Mouse (Mus musculus): ENCODE data around the gene Tbc1d22a.

The Tbc1d22a gene

GRCm38 (mm10) chr15:86339736-86340135 is 125.5 kb downstream of the Tbc1d22a start:
- no peak for DNase-seq (ENCODE audit: low spot score)

DNA sequence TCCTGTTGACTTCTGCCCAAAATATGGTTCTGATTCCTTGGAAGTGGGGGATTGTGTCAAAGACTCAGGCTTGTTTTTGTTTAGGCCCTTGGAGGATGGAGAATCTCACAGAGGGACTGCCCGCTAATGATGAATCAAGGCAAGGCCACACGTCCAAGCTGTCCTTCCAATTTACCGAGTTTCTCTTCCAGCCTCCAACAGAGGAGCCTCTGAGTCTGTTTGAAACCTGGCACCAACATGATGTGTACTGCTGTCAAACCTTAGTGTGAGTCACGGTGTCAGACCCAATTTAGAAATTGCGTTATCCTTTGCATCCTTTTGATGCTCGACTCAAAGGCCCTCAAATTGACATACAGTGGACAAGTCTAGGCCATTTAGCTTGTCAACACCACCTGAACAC is 126.5 kb downstream of the Tbc1d22a start:
- no peak for DNase-seq (ENCODE audit: low spot score)

GRCm38 (mm10) chr15:86342637-86343375 is 128.5 kb downstream of the Tbc1d22a start:
- no peak for DNase-seq (ENCODE audit: low spot score)

DNA sequence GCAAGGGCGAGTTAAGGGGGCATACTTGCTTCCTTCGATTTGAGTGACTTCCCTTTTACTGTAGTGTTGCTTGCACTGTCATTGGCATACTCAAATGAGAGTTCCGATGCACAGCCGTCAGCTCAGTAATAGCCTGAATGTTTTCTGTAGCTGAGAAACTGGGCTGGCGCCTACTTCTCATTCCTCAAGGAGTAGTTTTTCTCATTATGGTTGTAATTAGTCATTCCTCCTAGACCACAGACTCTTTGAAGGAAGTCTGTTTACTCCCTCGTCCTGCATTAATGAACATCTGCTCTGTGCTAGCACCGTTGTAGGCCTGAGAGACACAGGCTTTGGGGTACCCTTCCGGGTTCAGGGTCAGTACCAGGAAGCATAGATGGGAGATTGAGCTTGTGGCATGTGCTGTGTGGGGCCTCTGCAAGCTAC is 130.7 kb downstream of the Tbc1d22a start:
- DNase-seq (ENCODE audit: low spot score) = no peak

GRCm38 (mm10) chr15:86345907-86346306 is 131.6 kb downstream of the Tbc1d22a start:
- DNase-seq (ENCODE audit: low spot score) = no peak

DNA sequence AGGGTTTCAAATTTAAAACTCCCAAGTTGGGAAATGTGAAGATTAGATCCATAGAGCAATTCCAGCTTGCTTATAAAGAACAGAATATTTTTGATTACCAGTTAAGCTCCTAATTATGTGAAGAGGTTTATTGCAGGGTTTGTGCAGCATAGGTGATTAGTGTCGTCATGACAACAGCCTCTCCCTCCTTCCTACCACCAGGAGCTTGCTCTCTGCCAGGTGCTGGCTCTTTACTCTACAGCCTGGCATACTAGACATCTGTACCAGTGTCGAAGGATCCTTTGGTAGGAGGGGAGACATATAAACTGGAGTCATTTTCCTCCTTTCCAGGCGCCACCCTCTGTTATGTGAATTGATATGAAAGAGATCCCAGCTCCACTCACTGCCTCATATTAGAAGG is 132.3 kb downstream of the Tbc1d22a start:
- DNase-seq (ENCODE audit: low spot score) = no peak

GRCm38 (mm10) chr15:86354932-86355331 is 140.7 kb downstream of the Tbc1d22a start:
- DNase-seq (ENCODE audit: low spot score) = no peak

- no peak for DNase-seq (ENCODE audit: low spot score)
These were observed 141.6 kb downstream of the Tbc1d22a start for GRCm38 (mm10) chr15:86355857-86356256.

DNA sequence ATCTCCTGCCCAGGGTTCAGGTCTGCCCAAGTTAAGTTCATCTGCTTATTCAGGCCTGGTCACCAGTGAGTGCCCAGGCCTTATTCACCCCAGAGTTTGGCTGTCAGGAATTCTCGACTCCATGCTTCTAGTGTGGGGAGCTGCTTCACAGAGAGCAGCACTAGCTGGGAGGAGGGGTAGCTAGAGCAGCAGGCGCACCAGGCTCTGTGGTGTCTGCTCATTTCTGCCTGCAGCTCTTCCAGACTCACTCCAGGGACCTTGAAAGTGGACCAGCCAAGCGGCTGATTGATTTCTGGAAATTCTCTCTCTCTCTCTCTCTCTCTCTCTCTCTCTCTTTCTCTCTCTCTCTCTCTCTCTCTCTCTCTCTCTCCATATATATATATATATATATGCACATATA is 146.1 kb downstream of the Tbc1d22a start:
- DNase-seq (ENCODE audit: low spot score) = no peak

DNA sequence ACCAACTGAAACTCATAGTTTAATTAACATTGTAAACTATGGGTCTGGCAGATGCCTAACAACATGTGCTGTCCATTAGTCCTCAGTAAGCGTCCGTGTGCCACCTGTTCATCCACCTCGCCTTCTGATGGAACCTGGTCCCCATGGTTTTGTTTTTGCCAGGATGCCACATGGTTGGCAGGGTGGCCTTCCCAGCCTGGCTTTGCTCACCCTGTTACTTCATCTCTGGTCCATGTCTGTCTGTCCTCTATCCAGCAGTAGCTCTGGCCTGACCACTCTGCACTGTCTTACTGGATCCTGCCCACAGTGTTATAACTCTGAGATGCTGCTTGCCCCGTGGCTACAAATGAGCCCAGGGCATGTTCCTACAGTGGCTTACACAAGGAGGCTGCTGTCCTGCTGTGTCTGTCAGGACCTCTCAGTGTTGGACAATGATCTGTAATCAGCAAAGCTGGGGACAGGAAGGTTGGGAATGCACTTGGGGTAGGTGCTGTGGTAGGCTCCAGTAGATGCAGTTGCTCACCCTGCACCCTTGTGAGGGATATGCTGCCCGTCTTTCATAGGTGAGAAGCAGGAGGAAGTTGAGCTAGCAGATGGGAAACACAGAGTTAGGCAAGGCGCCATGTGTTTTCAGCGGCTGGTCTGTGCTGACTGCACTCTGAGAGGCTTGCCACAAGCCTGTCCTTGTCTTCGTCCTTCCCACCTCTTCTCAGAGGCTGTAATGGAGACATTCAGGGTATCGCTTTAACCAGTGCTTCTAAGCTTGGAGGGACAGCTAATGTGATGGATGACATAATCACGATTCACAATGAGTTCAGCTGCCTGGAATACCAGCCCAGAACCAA is 148.3 kb downstream of the Tbc1d22a start:
- no peak for DNase-seq (ENCODE audit: low spot score)

- no peak for DNase-seq (ENCODE audit: low spot score)
These were observed 149.6 kb downstream of the Tbc1d22a start for GRCm38 (mm10) chr15:86363841-86364295.

DNA sequence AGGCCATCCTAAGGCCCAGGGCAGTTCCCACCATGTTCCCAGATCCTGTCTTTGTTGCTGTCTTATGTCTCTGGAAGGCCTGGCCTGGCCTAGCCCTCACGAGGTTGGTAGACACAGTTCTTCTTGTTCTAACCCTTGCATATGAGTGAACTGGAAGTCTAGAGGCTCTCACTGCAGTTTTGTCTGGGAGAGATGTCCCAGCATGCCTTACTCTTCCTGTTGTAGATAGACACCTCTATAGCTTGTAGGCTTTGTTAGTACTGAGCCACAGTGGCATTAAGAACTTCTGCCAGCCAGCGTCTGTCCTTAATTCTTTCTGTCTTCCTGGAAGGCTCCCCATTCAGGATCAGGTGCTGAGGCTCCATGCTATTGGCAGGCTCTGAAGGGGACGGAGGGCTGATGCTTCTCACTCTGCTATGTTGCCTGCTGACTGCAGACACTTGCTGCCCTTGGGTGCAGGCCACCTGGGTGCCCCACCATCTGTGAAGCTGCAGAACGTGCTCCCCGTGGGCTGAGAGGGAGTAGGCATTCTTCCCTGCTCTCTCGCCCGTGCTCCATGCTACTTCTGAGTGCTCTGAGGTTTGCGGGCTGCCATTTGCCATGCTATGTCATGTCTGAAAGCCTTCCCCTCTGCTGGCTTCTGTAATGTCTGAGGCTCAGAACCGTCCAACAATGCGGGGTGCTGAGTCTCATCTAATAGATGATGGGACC is 150.8 kb downstream of the Tbc1d22a start:
- no peak for DNase-seq (ENCODE audit: low spot score)

- no peak for DNase-seq (ENCODE audit: low spot score)
These were observed 152.5 kb downstream of the Tbc1d22a start for GRCm38 (mm10) chr15:86366726-86367125.

DNA sequence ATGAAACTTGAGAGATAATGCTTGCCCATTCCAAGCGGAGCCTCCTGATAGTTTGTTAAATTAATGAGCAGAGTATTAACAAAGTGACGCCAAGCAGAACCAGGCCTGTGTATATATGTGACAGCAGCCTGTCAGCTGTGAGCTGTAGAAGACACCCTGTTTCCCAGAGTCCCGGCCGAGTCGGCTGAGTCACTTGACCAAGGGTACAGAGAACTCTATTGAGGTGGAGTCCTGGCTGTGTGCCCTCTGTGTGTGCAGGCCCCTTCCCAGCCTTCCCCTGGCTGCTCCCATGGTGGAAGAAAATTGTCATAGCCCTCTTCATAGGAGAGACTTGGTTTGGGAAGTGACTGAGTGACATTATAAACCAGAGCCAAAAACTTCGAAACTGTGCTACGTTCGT is 153.0 kb downstream of the Tbc1d22a start:
- no peak for DNase-seq (ENCODE audit: low spot score)

- DNase-seq (ENCODE audit: low spot score) = no peak
These were observed 156.6 kb downstream of the Tbc1d22a start for GRCm38 (mm10) chr15:86370846-86371245.

GRCm38 (mm10) chr15:86375262-86375661 is 161.0 kb downstream of the Tbc1d22a start:
- DNase-seq (ENCODE audit: low spot score) = no peak

GRCm38 (mm10) chr15:86375860-86376394 is 161.7 kb downstream of the Tbc1d22a start:
- DNase-seq (ENCODE audit: low spot score) = no peak

- DNase-seq (ENCODE audit: low spot score) = no peak
These were observed 169.0 kb downstream of the Tbc1d22a start for GRCm38 (mm10) chr15:86383278-86383677.

GRCm38 (mm10) chr15:86385436-86385835 is 171.2 kb downstream of the Tbc1d22a start:
- DNase-seq (ENCODE audit: low spot score) = no peak

DNA sequence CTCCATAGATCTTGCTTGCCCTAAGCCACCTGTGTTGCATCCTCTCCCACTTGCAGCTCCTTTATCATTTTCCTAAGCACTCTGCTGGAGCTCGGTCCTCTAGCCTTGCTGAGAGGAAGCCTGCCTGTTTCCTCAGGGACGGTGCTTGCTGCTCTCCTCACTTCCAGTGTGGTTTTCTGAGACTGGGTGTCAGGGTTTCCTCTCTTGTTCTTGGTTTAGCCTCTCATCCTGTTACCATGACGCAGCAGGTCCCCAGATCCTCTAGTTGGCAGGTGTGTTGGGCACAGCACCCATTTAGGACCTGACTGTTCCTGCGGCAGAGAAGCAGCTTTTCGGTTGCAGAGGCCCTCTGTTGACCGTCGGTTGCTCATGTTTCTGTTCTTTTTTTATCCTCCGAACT is 172.1 kb downstream of the Tbc1d22a start:
- no peak for DNase-seq (ENCODE audit: low spot score)

DNA sequence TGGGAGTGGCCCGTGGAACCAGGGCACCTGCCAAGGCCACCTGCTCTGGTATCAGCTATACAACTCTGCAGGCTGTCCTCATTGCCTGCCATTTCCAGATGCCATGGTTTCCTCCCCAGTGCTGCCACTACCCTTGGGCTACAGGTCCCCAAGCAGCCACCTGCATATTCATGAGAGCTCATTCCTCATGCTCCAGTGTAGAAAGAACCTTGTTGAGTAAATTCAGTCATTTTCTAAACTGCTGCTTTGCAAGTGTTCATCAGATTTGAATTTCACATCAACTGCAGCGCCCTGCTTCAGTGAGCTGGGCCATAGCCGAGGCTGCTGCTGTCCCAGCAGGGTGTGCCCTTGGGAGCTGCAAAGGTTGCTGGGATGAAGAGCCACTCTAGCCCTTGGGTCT is 174.3 kb downstream of the Tbc1d22a start:
- no peak for DNase-seq (ENCODE audit: low spot score)

- DNase-seq (ENCODE audit: low spot score) = no peak
These were observed 190.6 kb downstream of the Tbc1d22a start for GRCm38 (mm10) chr15:86404866-86405265.

Data from urinary bladder, postnatal 25 days (tissue).